Mouse (Mus musculus) kidney, adult 2 months (tissue): ENCODE data around the gene Mia2. TPM values are rescaled to one million over a fixed set of nuclear protein-coding genes. Genes with fewer than 3 reads are reported as not detected.

Source experiments
- DNase-seq: peaks from one replicate; pipeline ENCODE4 v3.0.0; 2021
- H3K27ac ChIP-seq: fragments of 200-500 bp; 2 replicates; pipeline ENCODE4 v1.5.1; 2012; ENCODE audit warnings: low read depth, low read length, control low read depth, inconsistent platforms; ENCODE audit not compliant: insufficient read depth
- H3K27me3 ChIP-seq: fragments of 200-500 bp; replicated peaks from 2 replicates; pipeline ENCODE4 v1.6.1; 2012; ENCODE audit warnings: mild to moderate bottlenecking, moderate library complexity, low read length, inconsistent platforms; ENCODE audit not compliant: control insufficient read depth, insufficient read depth
- H3K36me3 ChIP-seq: fragments of 200-500 bp; 2 replicates; pipeline ENCODE4 v1.6.1; 2012; ENCODE audit warnings: mild to moderate bottlenecking, moderate library complexity, low read length, inconsistent platforms; ENCODE audit not compliant: control insufficient read depth, insufficient read depth
- H3K4me1 ChIP-seq: fragments of 200-500 bp; 2 replicates; pipeline ENCODE4 v1.6.1; 2011; ENCODE audit warnings: low read length; ENCODE audit not compliant: control insufficient read depth, insufficient read depth
- H3K4me3 ChIP-seq: fragments of 200-500 bp; 2 replicates; pipeline ENCODE4 v1.5.1; 2011; ENCODE audit warnings: mild to moderate bottlenecking, low read depth, low read length, control low read depth; ENCODE audit not compliant: insufficient read depth
- CTCF ChIP-seq: fragments of 200-500 bp; conservative IDR thresholded peaks from 2 replicates; pipeline ENCODE4 v1.5.1; 2011; ENCODE audit warnings: low read depth, mild to moderate bottlenecking, control low read depth, low read length, moderate library complexity, mixed read lengths; ENCODE audit not compliant: insufficient read depth, insufficient read length
- POLR2A ChIP-seq: fragments of 200-500 bp; IDR thresholded peaks from one replicate; pipeline ENCODE4 v1.6.1; 2011; ENCODE audit warnings: low read depth, low read length, control low read depth
- WGBS: fragments of 180-500 bp; shearing (Covaris S2); methylation state at CpG from one replicate; pipeline ENCODE4 v1.1.7; 2018; 5-methylcytosine and 5-hydroxymethylcytosine counted together
- polyA plus RNA-seq: library from polyadenylated mRNA; depleted of rRNA; stranded (reverse); fragments of >200 nt; gene quantifications from 2 replicates; pipeline ENCODE4 v1.2.3, GENCODE M21; 2012

Gene Mia2
- polyA plus RNA-seq, 1 experiment = 102 TPM

DNA sequence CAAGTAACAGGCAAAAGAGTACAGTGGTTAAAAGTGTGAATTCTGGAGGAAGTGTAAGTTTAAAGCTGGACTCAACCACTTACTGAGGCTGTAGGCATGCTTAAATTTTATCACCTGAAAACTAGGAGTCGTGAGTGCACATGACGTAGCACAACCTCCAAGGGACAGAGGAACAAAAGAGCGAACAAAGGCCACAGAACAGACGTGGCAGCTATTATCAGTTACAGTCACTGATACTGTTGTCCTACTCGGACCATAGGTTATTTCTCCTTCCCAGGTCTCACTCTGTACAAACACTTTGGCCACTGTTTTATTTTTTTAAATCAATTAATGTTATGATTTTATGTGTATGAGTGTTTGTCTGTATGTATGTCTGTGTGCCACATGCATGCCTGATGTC lies 9.2 kb downstream of the Mia2 start:
- 71% methylated on average over 5 of the region's 5 CpGs for WGBS
- DNase-seq = no peak
- Histone ChIP-seq H3K27me3 (no peaks in the 10 kb centered on the region), H3K4me1 (peaks cover 8% of the 10 kb centered on the region; the same call in 1 of the 2 replicates), H3K36me3 (no peaks in the 10 kb centered on the region), H3K27ac (no peak overlapping the region), H3K4me3 (no peak overlapping the region)
- no peak for TF ChIP-seq POLR2A
- no peak for TF ChIP-seq CTCF

GRCm38 (mm10) chr12:59105914-59106313 lies 10.3 kb downstream of the Mia2 start:
- Histone ChIP-seq H3K4me3 (no peak overlapping the region), H3K4me1 (peaks cover 8% of the 10 kb centered on the region; the same call in 1 of the 2 replicates), H3K36me3 (no peaks in the 10 kb centered on the region), H3K27ac (peak overlapping the region; percentile 59), H3K27me3 (no peaks in the 10 kb centered on the region)
- 38% methylated on average over 6 of the region's 6 CpGs for WGBS
- TF ChIP-seq CTCF (no peak), POLR2A (no peak)
- DNase-seq = peak; percentile 89

DNA sequence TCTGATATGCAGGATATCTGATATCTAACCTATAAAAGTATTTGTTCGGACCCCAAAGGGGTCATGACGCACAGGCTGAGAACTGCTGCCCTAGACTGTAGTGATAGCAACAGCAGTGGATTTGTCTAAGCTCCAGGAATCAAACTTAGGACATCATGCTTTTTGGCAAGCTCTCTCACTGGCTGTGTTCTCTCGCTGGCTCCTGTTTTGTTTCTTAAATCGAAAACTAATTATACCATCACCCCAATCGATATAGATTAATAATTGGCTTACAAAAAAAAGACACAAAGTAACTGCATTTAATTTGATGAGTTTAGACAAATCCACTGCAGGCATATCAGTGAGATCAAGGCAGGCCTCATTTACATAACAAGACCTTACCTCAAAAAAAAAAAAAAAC lies 10.9 kb downstream of the Mia2 start:
- WGBS = 80% methylated on average over 5 of the region's 5 CpGs
- H3K4me1 ChIP-seq = peaks cover 8% of the 10 kb centered on the region; the same call in 1 of the 2 replicates
- no peak for DNase-seq
- no peaks in the 10 kb centered on the region for H3K36me3 ChIP-seq
- TF ChIP-seq POLR2A (no peak), CTCF (no peak)
- H3K4me3 ChIP-seq = no peak overlapping the region
- no peak overlapping the region for H3K27ac ChIP-seq
- no peaks in the 10 kb centered on the region for H3K27me3 ChIP-seq

DNA sequence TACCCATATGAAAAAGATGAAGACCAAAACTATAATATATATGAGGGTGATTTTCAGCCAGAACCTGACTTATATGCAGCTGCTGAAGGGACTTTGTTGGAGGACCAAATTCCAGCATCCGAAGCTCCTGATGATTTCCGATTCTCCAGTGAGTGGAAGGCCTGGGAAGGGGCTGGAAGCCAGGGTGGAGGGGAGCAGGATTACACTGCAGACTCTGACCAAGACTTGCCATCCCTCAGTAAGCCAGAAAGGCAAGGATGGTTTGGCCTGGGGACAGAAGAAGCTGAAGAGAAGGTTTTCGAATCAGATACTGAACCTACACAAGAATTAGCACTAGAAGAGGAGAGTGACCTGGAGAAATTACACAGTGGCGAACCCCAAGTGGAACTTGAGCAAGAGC lies 12.3 kb downstream of the Mia2 start:
- H3K36me3 ChIP-seq = no peaks in the 10 kb centered on the region
- WGBS = 90% methylated on average over 4 of the region's 4 CpGs
- H3K27me3 ChIP-seq = no peaks in the 10 kb centered on the region
- TF ChIP-seq CTCF (no peak), POLR2A (no peak)
- H3K4me3 ChIP-seq = no peak overlapping the region
- H3K27ac ChIP-seq = no peak overlapping the region
- H3K4me1 ChIP-seq = peaks cover 6% of the 10 kb centered on the region; the same call in 1 of the 2 replicates
- no peak for DNase-seq

- Histone ChIP-seq H3K27me3 (no peaks in the 10 kb centered on the region), H3K27ac (no peak overlapping the region), H3K36me3 (no peaks in the 10 kb centered on the region; the same call in 1 of the 2 replicates), H3K4me1 (no peaks in the 10 kb centered on the region), H3K4me3 (no peak overlapping the region)
- WGBS = 72% methylated on average over 3 of the region's 3 CpGs
- no peak for TF ChIP-seq CTCF
- no peak for TF ChIP-seq POLR2A
- no peak for DNase-seq
These were observed 21.6 kb downstream of the Mia2 start for GRCm38 (mm10) chr12:59117184-59117583.

DNA sequence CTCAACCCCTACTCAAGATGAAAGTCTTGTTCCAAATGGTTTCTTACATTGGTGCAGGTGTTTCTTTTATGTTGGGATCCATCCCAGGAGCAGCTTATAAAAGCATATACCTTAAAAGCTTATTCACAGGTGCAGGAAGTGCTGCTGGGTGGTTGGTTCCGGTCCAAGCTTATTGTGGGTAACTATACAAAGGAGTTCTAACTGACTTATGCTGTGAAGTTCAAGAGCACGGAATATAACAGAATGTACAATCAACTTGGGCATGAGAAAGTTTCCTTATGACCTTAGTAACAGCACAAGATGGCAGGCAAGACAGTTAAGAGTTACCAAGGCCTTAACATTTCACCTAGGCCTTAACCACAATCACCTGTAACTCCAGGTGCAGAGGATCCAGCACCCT lies 29.8 kb downstream of the Mia2 start:
- no peak overlapping the region for H3K4me3 ChIP-seq
- no peaks in the 10 kb centered on the region for H3K27me3 ChIP-seq
- peaks cover 8% of the 10 kb centered on the region; the same call in 1 of the 2 replicates for H3K4me1 ChIP-seq
- TF ChIP-seq CTCF (no peak), POLR2A (no peak)
- no peak overlapping the region for H3K27ac ChIP-seq
- H3K36me3 ChIP-seq = no peaks in the 10 kb centered on the region
- DNase-seq = no peak
- 94% methylated on average over 2 of the region's 2 CpGs for WGBS

DNA sequence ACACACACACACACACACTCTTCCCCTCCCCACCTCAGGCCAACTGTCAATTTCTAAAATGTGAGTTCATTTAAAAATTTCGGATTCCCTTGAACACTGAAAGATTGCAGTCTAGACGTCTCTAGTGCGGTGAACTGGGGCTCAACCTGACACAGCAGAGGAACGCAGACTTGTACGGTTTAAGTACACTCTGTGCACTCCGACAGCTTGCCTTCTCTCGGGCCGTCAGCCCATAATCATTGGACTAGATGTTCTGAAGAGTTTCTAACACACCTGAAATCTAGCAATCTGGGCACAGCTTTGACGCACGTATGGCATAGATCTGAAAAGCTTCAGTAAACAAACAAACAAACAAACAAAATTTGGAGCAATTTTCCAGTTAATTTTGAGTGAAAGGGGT lies 32.9 kb downstream of the Mia2 start:
- DNase-seq = no peak
- no peaks in the 10 kb centered on the region for H3K27me3 ChIP-seq
- TF ChIP-seq CTCF = no peak
- no peak for TF ChIP-seq POLR2A
- WGBS = 49% methylated on average over 10 of the region's 10 CpGs
- H3K36me3 ChIP-seq = no peaks in the 10 kb centered on the region
- peaks cover 14% of the 10 kb centered on the region; the same call in 1 of the 2 replicates for H3K4me1 ChIP-seq
- no peak overlapping the region for H3K4me3 ChIP-seq
- no peak overlapping the region for H3K27ac ChIP-seq

DNA sequence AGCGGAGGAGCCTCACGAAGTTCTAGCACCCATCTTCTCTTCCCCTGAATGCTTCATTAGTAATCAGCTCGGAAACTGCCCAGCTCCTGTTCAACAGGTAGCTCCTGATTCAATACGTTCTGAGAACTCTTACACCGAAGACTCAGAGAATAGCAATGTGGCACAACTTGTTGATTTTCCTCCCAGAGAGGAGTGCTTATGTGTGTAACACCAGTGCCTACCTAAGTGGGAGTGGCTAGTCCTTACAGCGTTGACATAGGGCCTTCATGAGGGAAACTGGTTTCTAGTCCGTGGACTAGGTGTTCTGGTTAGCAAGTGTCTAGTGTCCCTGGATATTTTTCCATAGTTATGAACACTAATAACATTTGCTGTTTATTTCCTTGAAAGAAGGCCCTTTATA lies 33.4 kb downstream of the Mia2 start:
- Histone ChIP-seq H3K27ac (peak overlapping the region; percentile 66; the same call in 1 of the 2 replicates), H3K27me3 (no peaks in the 10 kb centered on the region), H3K4me1 (peaks cover 14% of the 10 kb centered on the region; the same call in 1 of the 2 replicates), H3K36me3 (no peaks in the 10 kb centered on the region), H3K4me3 (peak overlapping the region; percentile 34)
- 14% methylated on average over 7 of the region's 7 CpGs for WGBS
- TF ChIP-seq CTCF (no peak), POLR2A (no peak)
- peak; percentile 71 for DNase-seq
